Mouse (Mus musculus) liver, adult 10 weeks (tissue): Measurements from ENCODE around the gene Vmn1r119. TPM values are rescaled to one million over a fixed set of nuclear protein-coding genes. Genes with fewer than 3 reads are reported as not detected.

Experiments used
- polyA plus RNA-seq: library from polyadenylated mRNA; stranded (reverse); fragments of 350-450 nt; fragmentation: Illumina TruSeq; extraction: RNeasy Lipid Tissue Mini Kit (QIAGEN cat#74804); gene quantifications from one replicate; pipeline ENCODE4 v1.2.3, GENCODE M21; 2014; ENCODE audit warnings: low read depth, low replicate concordance

Vmn1r119 gene
- polyA plus RNA-seq, result not detected

GRCm38 (mm10) chr7:21012355-21012754, at the start of gene Vmn1r119:
Gene Vmn1r119, minus strand, starts transcription at chr7:21012455.

GRCm38 (mm10) chr7:21053684-21054083, 41.4 kb upstream of the Vmn1r119 start, which contains the start of gene Vmn1r120:
Gene Vmn1r120, minus strand, starts transcription at chr7:21053784.

Other genes starting within 250 kb of the Vmn1r119 start
- gene Vmn1r112, start 241.3 kb downstream of the Vmn1r119 start, polyA plus RNA-seq, result not detected
- not detected for gene Vmn1r113, start 225.2 kb downstream of the Vmn1r119 start, polyA plus RNA-seq
- gene Vmn1r114, start 200.3 kb downstream of the Vmn1r119 start, polyA plus RNA-seq, result not detected
- gene Vmn1r115, start 167.5 kb downstream of the Vmn1r119 start, polyA plus RNA-seq, result not detected
- gene Vmn1r116, start 140.2 kb downstream of the Vmn1r119 start, polyA plus RNA-seq, result not detected
- gene Vmn1r117, start 128.3 kb downstream of the Vmn1r119 start, polyA plus RNA-seq, result not detected
- not detected for gene Vmn1r118, start 100.1 kb downstream of the Vmn1r119 start, polyA plus RNA-seq
- not detected for gene Vmn1r120, start 41.3 kb upstream of the Vmn1r119 start, polyA plus RNA-seq
- gene Vmn1r121, start 86.1 kb upstream of the Vmn1r119 start, polyA plus RNA-seq, result not detected
- gene Vmn1r122, start 121.7 kb upstream of the Vmn1r119 start, polyA plus RNA-seq, result not detected
- gene Vmn1r123, start 149.7 kb upstream of the Vmn1r119 start, polyA plus RNA-seq, result not detected
- not detected for gene Gm5157, start 178.0 kb upstream of the Vmn1r119 start, polyA plus RNA-seq
- gene Vmn1r124, start 248.2 kb upstream of the Vmn1r119 start, polyA plus RNA-seq, result not detected